Mouse (Mus musculus) olfactory bulb, adult 2 months (tissue): ENCODE data around the gene 5330417H12Rik.

Experiments
- CTCF ChIP-seq: fragments of 200-500 bp; IDR thresholded peaks from 2 replicates; pipeline ENCODE4 v1.5.1; 2012; ENCODE audit warnings: low read depth, mild to moderate bottlenecking, low read length, moderate library complexity; ENCODE audit not compliant: insufficient read depth
- POLR2A ChIP-seq: fragments of 200-500 bp; IDR thresholded peaks from 2 replicates; pipeline ENCODE4 v1.6.1; 2012; ENCODE audit warnings: mild to moderate bottlenecking, low read depth, low read length, moderate library complexity; ENCODE audit not compliant: insufficient read depth

DNA sequence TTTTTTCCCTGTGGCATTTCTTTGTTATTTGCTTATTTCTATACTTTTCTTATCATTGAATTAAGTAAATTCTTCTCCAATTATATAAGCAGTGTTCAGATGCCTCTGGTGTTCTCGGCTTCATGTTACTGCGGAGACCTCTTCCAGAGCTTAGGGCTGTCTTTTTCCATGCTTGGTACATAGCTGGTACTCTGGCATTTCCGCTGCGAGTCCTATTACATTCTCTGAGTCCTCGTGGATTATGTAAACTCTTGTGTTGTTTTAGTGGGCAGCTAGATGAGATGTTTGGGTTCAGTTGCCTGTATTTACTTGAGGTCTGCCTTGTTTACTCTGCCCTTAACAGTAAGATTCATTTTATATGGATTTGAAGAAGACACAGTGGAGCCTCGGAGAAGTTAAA lies 820 bp upstream of the 5330417H12Rik start:
- no peak for TF ChIP-seq POLR2A
- TF ChIP-seq CTCF, result no peak
